Mouse (Mus musculus): ENCODE data around the gene Zfp786. TPM values are rescaled to one million over a fixed set of nuclear protein-coding genes. Genes with fewer than 3 reads are reported as not detected.

Gene Zfp786
- 0.24 TPM for polyA plus RNA-seq (2015; fragmentation: Illumina TruSeq; extraction: RNeasy Lipid Tissue Mini Kit (QIAGEN cat#74804); ENCODE audit: insufficient read depth, low read depth, low replicate concordance)

DNA sequence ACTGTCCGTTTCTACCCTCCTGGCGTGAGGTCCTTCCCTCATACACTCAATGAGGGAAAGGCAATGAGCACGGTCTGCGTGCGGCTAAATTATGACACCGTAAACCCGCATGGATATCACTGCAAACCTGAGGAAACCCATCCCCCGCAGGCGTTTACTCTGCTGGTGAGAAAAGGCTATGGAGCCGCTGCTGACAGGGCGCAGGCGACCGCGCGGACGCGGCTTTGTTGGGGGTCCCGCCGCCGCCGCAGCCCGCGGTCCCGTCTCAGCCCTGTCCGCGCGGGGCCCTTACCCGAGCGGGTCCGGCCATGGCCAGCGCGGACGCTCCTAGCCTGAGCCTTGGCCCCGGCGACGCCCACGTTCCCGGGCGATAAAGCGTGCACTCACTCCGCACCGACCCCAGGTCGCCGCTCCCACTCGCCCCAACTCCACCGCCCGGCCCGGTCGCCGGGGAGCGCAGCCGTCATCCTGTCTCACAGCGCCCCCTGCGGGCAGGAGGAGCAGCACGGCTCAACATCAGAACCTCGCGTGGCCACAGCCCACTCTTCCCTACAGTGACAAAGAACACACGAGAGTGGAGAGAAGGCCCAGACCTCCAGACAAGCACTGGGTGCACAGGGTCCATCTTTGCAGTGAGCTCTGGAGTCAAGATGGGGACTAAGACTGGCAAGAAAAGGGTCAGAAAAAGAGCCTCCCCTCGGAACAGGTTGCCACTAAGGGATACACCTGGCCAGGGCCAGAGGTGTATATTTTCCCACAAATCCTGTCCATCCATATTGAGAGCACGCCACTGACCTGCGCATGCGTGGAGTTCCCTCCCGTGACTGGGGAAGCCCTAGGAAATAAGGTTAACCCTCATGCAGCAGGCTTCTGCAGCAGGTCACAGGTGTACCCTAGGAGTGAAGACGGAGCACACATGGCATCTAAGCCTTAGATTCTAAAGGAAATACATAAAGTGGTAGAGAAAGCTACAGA is at the start of gene Zfp786:
TSS of gene Zfp786 (minus strand) at position 764 of the 975 bp plus-strand sequence.

DNA sequence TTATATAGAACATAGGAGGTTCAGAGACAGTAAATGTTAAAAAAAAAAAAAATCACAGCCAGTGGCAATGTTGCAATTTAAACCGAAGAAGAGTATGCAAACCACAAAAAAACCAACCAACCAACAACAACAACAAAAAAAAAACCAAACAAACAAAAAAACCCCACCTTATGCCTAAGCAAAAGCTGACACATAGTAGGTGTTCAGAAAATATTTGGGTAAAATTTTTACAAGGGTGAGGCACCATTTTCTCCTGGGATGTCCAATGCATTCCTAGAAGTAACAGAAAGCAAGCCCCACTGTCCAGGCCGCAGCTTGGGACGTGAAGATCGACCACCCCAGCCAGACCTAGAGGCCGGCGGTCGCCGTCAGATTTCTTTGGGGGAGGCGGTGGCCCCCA is 46.4 kb upstream of the Zfp786 start, which contains the start of gene Zfp282:
TSS of gene Zfp282 (plus strand) at position 147 of the 400 bp plus-strand sequence.

DNA sequence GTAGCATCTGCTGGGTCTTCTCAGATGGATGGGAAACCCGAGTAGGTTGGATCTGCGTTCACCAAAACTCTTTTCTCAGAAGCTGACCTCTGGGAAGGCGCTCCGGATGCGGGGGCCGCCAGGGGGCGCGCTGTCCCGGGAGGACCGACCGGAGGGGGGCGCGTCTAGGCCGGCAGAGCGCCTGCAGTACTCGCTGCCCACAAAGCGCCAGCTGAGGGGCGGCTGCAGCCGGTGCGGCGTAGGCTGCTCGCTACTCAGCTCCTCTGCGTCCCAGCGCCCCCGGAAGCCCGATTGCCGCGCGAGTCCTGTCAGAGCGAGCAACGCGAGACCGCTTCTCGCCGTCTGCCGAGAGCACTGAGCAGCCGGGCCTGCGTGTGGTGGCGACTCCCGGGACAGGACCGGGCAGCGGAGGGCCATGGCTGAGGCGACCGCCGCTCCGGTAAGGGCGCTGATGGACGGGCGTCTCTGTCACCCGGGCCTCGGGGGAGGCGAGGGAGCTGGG is 4.9 kb upstream of the Zfp786 start, which contains the start of gene Zfp398:
TSS of gene Zfp398 (plus strand) at position 180 of the 502 bp plus-strand sequence.

DNA sequence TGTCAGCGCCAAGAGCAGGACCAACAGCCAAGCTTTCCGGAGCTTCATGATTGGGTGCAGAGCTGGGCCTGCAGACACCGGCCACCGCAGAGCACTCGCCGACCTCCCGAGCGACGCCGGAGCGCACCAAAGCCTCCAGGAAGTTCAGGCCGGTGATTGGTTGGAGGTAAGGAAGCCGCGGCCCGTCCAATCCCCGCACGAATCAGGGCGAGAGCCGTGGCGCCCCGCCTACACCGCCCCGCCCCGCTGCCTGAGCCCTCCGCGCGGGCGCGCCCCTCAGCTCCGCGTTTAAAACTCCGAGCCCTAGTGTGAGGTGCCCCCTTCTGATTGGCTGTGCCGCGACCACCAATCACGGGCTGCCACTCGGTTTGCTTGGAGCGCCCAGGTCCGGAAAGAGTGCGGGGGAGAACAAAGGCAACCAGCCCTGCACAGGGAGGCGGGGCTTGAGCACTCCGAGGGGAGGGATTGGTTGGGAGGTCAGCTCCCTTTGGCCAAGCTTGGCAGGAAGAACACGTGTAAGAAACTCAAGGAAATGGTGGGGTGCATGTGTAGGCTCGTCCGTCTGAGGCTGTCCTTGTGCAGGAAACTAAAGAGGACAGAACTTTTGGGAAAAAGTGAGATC is 17.3 kb downstream of the Zfp786 start, which contains the start of gene Pdia4:
TSS of gene Pdia4 (minus strand) at position 174 of the 622 bp plus-strand sequence.

Other genes starting within 250 kb of the Zfp786 start
- 4.9 TPM for gene Ezh2, start 235.5 kb downstream of the Zfp786 start, polyA plus RNA-seq (2015; fragmentation: Illumina TruSeq; extraction: RNeasy Lipid Tissue Mini Kit (QIAGEN cat#74804); ENCODE audit: insufficient read depth, low read depth, low replicate concordance)
- gene Pdia4, start 17.4 kb downstream of the Zfp786 start, polyA plus RNA-seq (2015; fragmentation: Illumina TruSeq; extraction: RNeasy Lipid Tissue Mini Kit (QIAGEN cat#74804); ENCODE audit: insufficient read depth, low read depth, low replicate concordance) = 32.8 TPM
- gene Zfp398, start 4.8 kb upstream of the Zfp786 start, polyA plus RNA-seq (2015; fragmentation: Illumina TruSeq; extraction: RNeasy Lipid Tissue Mini Kit (QIAGEN cat#74804); ENCODE audit: insufficient read depth, low read depth, low replicate concordance) = 2.8 TPM
- gene Zfp282, start 46.3 kb upstream of the Zfp786 start, polyA plus RNA-seq (2015; fragmentation: Illumina TruSeq; extraction: RNeasy Lipid Tissue Mini Kit (QIAGEN cat#74804); ENCODE audit: insufficient read depth, low read depth, low replicate concordance) = 2.5 TPM
- 2.7 TPM for gene Zfp212, start 89.6 kb upstream of the Zfp786 start, polyA plus RNA-seq (2015; fragmentation: Illumina TruSeq; extraction: RNeasy Lipid Tissue Mini Kit (QIAGEN cat#74804); ENCODE audit: insufficient read depth, low read depth, low replicate concordance)
- 2.8 TPM for gene Zfp956, start 122.5 kb upstream of the Zfp786 start, polyA plus RNA-seq (2015; fragmentation: Illumina TruSeq; extraction: RNeasy Lipid Tissue Mini Kit (QIAGEN cat#74804); ENCODE audit: insufficient read depth, low read depth, low replicate concordance)
- gene Zfp777, start 218.0 kb upstream of the Zfp786 start, polyA plus RNA-seq (2015; fragmentation: Illumina TruSeq; extraction: RNeasy Lipid Tissue Mini Kit (QIAGEN cat#74804); ENCODE audit: insufficient read depth, low read depth, low replicate concordance) = 4.9 TPM